Mouse (Mus musculus): Measurements from ENCODE around the gene Taar8a. TPM values are rescaled to one million over a fixed set of nuclear protein-coding genes. Genes with fewer than 3 reads are reported as not detected.
"Not testable (repeated sequence)": the region's sequence is repeated elsewhere in the genome, so short reads cannot be mapped to it uniquely, and the experiment has no call there.

Gene Taar8a
- polyA plus RNA-seq, 1 experiment = not detected

GRCm38 (mm10) chr10:24052039-24052438 is 24.3 kb upstream of the Taar8a start:
- Histone ChIP-seq H3ac (ENCODE audit: control insufficient read depth, insufficient read length, low read depth) (no peak overlapping the region), H3K4me3 (ENCODE audit: insufficient read depth, poor library complexity, severe bottlenecking) (no peak overlapping the region), H3K36me3 (ENCODE audit: control insufficient read depth, insufficient read depth) (no peaks in the 10 kb centered on the region), H3K79me3 (ENCODE audit: low read depth) (no peaks in the 10 kb centered on the region), H3K79me2 (ENCODE audit: control insufficient read depth, insufficient read depth) (no peaks in the 10 kb centered on the region), H3K27me3 (ENCODE audit: control insufficient read depth, insufficient read depth, insufficient read length) (peaks cover 4% of the 10 kb centered on the region)
- TF ChIP-seq MYOG (IDR thresholded peaks at IDR 0.05; ENCODE audit: control insufficient read depth, extremely low read depth, insufficient read length) (no peak), USF1 (IDR thresholded peaks at IDR 0.05; ENCODE audit: low read depth) (no peak), FOSL1 (IDR thresholded peaks at IDR 0.05; ENCODE audit: insufficient read depth, low read length, poor library complexity, severe bottlenecking) (no peak)

DNA sequence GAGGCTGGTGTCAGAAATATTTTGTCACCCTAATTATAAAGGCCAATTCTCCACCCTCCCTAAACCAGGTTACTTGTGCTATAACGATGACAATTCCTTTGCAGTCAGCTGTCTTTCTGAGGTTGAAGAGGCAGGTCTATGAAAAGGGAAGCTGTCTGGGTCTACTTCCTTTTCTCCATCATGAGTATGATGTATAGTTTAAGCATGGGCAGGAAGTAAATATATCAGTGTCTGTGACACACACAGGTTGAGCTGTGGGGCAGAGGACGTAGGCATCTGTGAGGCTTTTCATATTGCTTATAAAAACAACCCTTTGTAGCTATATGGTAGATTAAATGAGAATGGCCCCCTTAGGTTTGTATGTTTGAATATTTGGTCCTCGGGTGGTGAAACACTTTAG is 17.3 kb upstream of the Taar8a start:
- no peaks in the 10 kb centered on the region for H3K36me3 ChIP-seq (ENCODE audit: control insufficient read depth, insufficient read depth)
- H3K79me3 ChIP-seq (ENCODE audit: low read depth) = no peaks in the 10 kb centered on the region
- no peak overlapping the region for H3K4me3 ChIP-seq (ENCODE audit: insufficient read depth, poor library complexity, severe bottlenecking)
- H3ac ChIP-seq (ENCODE audit: control insufficient read depth, insufficient read length, low read depth) = no peak overlapping the region
- no peaks in the 10 kb centered on the region for H3K79me2 ChIP-seq (ENCODE audit: control insufficient read depth, insufficient read depth)
- peaks cover 4% of the 10 kb centered on the region for H3K27me3 ChIP-seq (ENCODE audit: control insufficient read depth, insufficient read depth, insufficient read length)
- TF ChIP-seq CEBPB (IDR thresholded peaks at IDR 0.05; ENCODE audit: low read depth) (no peak), CTCF (IDR thresholded peaks at IDR 0.05; ENCODE audit: control insufficient read depth, insufficient read depth, insufficient read length) (no peak), FOSL1 (IDR thresholded peaks at IDR 0.05; ENCODE audit: insufficient read depth, low read length, poor library complexity, severe bottlenecking) (no peak), MYOD1 (IDR thresholded peaks at IDR 0.05; ENCODE audit: control insufficient read depth, insufficient read length, low read depth) (no peak), MYOG (IDR thresholded peaks at IDR 0.05; ENCODE audit: control insufficient read depth, extremely low read depth, insufficient read length) (no peak), MAX (IDR thresholded peaks at IDR 0.05) (no peak), USF1 (IDR thresholded peaks at IDR 0.05; ENCODE audit: low read depth) (no peak)

GRCm38 (mm10) chr10:24074751-24075150 is 1.5 kb upstream of the Taar8a start:
- not testable (repeated sequence) for H3K27me3 ChIP-seq (ENCODE audit: control insufficient read depth, insufficient read depth, insufficient read length); H3K79me3 ChIP-seq (ENCODE audit: low read depth); H3K36me3 ChIP-seq (ENCODE audit: control insufficient read depth, insufficient read depth); H3K4me3 ChIP-seq (ENCODE audit: insufficient read depth, poor library complexity, severe bottlenecking); H3ac ChIP-seq (ENCODE audit: control insufficient read depth, insufficient read length, low read depth); H3K79me2 ChIP-seq (ENCODE audit: control insufficient read depth, insufficient read depth)

DNA sequence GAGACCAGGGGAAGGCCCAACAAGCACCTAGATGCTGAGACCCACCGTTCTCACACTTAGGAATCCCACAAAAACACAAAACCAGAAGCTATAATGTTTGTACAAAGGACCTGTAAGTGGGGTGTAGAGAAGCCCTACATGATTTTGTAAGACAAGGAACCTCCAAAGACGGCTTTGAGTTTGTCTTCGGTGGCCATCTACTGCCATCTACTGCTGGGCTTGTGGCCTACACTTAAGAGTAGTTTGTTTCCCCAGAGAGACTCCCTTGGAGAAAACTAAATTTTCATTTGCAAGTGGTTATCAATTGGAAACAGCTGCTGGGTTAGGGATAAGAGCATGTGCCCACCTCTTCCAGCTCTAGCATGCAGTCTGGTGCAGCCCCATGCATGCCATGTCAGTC is 3.9 kb downstream of the Taar8a start:
- TF ChIP-seq MYOG (IDR thresholded peaks at IDR 0.05; ENCODE audit: control insufficient read depth, extremely low read depth, insufficient read length) (no peak), CTCF (IDR thresholded peaks at IDR 0.05; ENCODE audit: control insufficient read depth, insufficient read depth, insufficient read length) (no peak)
- Histone ChIP-seq H3K79me3 (ENCODE audit: low read depth) (no peaks in the 10 kb centered on the region), H3K4me3 (ENCODE audit: insufficient read depth, poor library complexity, severe bottlenecking) (no peak overlapping the region), H3ac (ENCODE audit: control insufficient read depth, insufficient read length, low read depth) (no peak overlapping the region), H3K79me2 (ENCODE audit: control insufficient read depth, insufficient read depth) (no peaks in the 10 kb centered on the region), H3K27me3 (ENCODE audit: control insufficient read depth, insufficient read depth, insufficient read length) (peaks cover 3% of the 10 kb centered on the region), H3K36me3 (ENCODE audit: control insufficient read depth, insufficient read depth) (no peaks in the 10 kb centered on the region)

DNA sequence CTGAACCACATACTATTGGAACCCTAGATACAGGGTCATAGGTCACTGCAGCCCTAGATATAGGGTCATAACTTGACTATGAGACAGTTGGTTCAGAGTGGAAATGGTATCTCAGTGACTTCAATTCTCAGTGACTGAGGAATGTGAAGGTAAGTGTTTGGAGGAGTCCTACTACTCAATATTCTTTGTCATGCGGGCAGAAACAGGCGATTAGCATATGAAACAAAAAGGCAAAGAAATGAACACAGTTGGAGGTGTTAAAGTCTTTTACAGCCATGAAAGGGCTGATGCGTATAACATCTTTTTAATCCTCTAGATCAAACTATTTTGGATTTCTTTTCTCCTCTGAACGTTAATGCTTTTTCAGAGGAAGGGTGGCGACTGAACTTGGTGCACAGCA is 9.6 kb downstream of the Taar8a start:
- no peak overlapping the region for H3K4me3 ChIP-seq (ENCODE audit: insufficient read depth, poor library complexity, severe bottlenecking)
- H3K79me2 ChIP-seq (ENCODE audit: control insufficient read depth, insufficient read depth) = no peaks in the 10 kb centered on the region
- H3K79me3 ChIP-seq (ENCODE audit: low read depth) = no peaks in the 10 kb centered on the region
- no peak overlapping the region for H3ac ChIP-seq (ENCODE audit: control insufficient read depth, insufficient read length, low read depth)
- TF ChIP-seq CEBPB (IDR thresholded peaks at IDR 0.05; ENCODE audit: low read depth) = no peak
- TF ChIP-seq CTCF (IDR thresholded peaks at IDR 0.05; ENCODE audit: control insufficient read depth, insufficient read depth, insufficient read length) = no peak
- TF ChIP-seq MAX (IDR thresholded peaks at IDR 0.05) = no peak
- TF ChIP-seq USF1 (IDR thresholded peaks at IDR 0.05; ENCODE audit: low read depth) = no peak
- TF ChIP-seq MYOG (IDR thresholded peaks at IDR 0.05; ENCODE audit: control insufficient read depth, extremely low read depth, insufficient read length) = no peak
- TF ChIP-seq MYOD1 (IDR thresholded peaks at IDR 0.05; ENCODE audit: control insufficient read depth, insufficient read length, low read depth) = no peak
- TF ChIP-seq FOSL1 (IDR thresholded peaks at IDR 0.05; ENCODE audit: insufficient read depth, low read length, poor library complexity, severe bottlenecking) = no peak
- H3K36me3 ChIP-seq (ENCODE audit: control insufficient read depth, insufficient read depth) = no peaks in the 10 kb centered on the region
- H3K27me3 ChIP-seq (ENCODE audit: control insufficient read depth, insufficient read depth, insufficient read length) = peaks cover 3% of the 10 kb centered on the region

DNA sequence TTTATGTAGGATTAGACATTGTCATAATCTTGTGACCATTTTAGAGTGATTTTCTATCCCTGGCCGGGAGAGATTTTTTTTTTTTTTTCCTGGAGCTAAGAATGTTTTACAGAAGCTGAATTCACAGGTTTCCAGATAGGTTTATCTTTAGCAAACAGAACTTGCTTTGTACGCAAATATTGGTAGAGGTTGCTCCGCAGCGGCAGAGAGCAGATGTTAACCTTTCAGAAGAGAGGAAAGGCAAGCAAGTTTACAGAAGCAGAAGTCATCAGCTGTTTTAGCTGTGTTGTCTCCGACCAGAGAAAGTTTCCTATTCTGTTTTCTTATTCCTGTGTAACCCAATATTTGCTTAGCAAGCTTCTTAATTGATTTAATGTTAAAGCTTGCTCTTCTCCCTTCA is 10.3 kb downstream of the Taar8a start:
- no peak for TF ChIP-seq USF1 (IDR thresholded peaks at IDR 0.05; ENCODE audit: low read depth)
- no peak for TF ChIP-seq FOSL1 (IDR thresholded peaks at IDR 0.05; ENCODE audit: insufficient read depth, low read length, poor library complexity, severe bottlenecking)
- peaks cover 3% of the 10 kb centered on the region for H3K27me3 ChIP-seq (ENCODE audit: control insufficient read depth, insufficient read depth, insufficient read length)

GRCm38 (mm10) chr10:24087168-24087567 is 10.9 kb downstream of the Taar8a start:
- no peak overlapping the region for H3ac ChIP-seq (ENCODE audit: control insufficient read depth, insufficient read length, low read depth)
- no peak for TF ChIP-seq FOSL1 (IDR thresholded peaks at IDR 0.05; ENCODE audit: insufficient read depth, low read length, poor library complexity, severe bottlenecking)
- no peak for TF ChIP-seq CEBPB (IDR thresholded peaks at IDR 0.05; ENCODE audit: low read depth)
- TF ChIP-seq MYOG (IDR thresholded peaks at IDR 0.05; ENCODE audit: control insufficient read depth, extremely low read depth, insufficient read length) = no peak
- no peak for TF ChIP-seq MYOD1 (IDR thresholded peaks at IDR 0.05; ENCODE audit: control insufficient read depth, insufficient read length, low read depth)
- TF ChIP-seq USF1 (IDR thresholded peaks at IDR 0.05; ENCODE audit: low read depth) = no peak
- TF ChIP-seq CTCF (IDR thresholded peaks at IDR 0.05; ENCODE audit: control insufficient read depth, insufficient read depth, insufficient read length) = no peak
- no peaks in the 10 kb centered on the region for H3K79me2 ChIP-seq (ENCODE audit: control insufficient read depth, insufficient read depth)

More for the DNA sequence above, 10.3 kb downstream of the Taar8a start:
- H3K79me2 ChIP-seq (ENCODE audit: control insufficient read depth, insufficient read depth) = no peaks in the 10 kb centered on the region
- H3ac ChIP-seq (ENCODE audit: control insufficient read depth, insufficient read length, low read depth) = no peak overlapping the region
- H3K36me3 ChIP-seq (ENCODE audit: control insufficient read depth, insufficient read depth) = no peaks in the 10 kb centered on the region
- no peak overlapping the region for H3K4me3 ChIP-seq (ENCODE audit: insufficient read depth, poor library complexity, severe bottlenecking)
- no peaks in the 10 kb centered on the region for H3K79me3 ChIP-seq (ENCODE audit: low read depth)

More at GRCm38 (mm10) chr10:24087168-24087567, 10.9 kb downstream of the Taar8a start:
- Histone ChIP-seq H3K36me3 (ENCODE audit: control insufficient read depth, insufficient read depth) (no peaks in the 10 kb centered on the region), H3K4me3 (ENCODE audit: insufficient read depth, poor library complexity, severe bottlenecking) (no peak overlapping the region), H3K79me3 (ENCODE audit: low read depth) (no peaks in the 10 kb centered on the region), H3K27me3 (ENCODE audit: control insufficient read depth, insufficient read depth, insufficient read length) (peaks cover 3% of the 10 kb centered on the region)

Data from C2C12 (cell line).